Mouse (Mus musculus): ENCODE results near the gene Myl10. TPM values are rescaled to one million over a fixed set of nuclear protein-coding genes. Genes with fewer than 3 reads are reported as not detected.

Gene Myl10
- polyA plus RNA-seq (2015; fragmentation: Nextera tagmentation; extraction: Ambion mirVana) = 1.9 and 3.6 TPM in 2 replicates

DNA sequence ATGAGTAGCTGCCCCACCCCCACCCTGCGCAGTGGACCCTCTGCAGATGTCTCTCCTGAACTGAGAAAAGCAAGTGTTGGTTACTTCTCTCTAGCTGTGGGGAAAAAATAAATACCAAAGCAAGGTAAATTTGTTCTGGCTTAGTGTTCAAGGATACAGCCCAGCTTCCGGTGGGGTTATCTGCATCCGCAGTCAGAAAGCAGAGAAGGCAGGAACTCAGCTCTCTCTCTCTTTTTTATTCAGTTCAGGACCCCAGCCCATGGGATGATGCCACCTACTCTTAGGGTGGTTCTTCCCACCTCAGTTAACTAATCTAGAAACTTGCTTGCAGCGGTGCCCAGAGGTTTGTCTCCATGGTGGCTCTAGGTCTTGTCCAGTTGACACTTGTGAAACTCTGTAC lies at the start of gene Myl10:
Myl10 (plus strand) TSS at position 363 of the 400 bp plus-strand sequence.

Other genes with a start within 250 kb of the Myl10 start
- 43.2 and 47.5 TPM in 2 replicates for gene Cux1, start 125.7 kb upstream of the Myl10 start, polyA plus RNA-seq (2015; fragmentation: Nextera tagmentation; extraction: Ambion mirVana)
- 22.9 and 24.1 TPM in 2 replicates for gene Col26a1, start 190.1 kb downstream of the Myl10 start, polyA plus RNA-seq (2015; fragmentation: Nextera tagmentation; extraction: Ambion mirVana)
- 20.8 and 25.7 TPM in 2 replicates for gene Ift22, start 215.0 kb downstream of the Myl10 start, polyA plus RNA-seq (2015; fragmentation: Nextera tagmentation; extraction: Ambion mirVana)

Data from skeletal muscle tissue, postnatal 0 days (tissue).